Mouse (Mus musculus) heart, embryonic 12.5 days (tissue): ENCODE measurements around the gene Gpank1. TPM values are rescaled to one million over a fixed set of nuclear protein-coding genes. Genes with fewer than 3 reads are reported as not detected.
A peak's percentile ranks its signal among the peaks of the same experiment; 100 is the strongest.

Experiments
- ATAC-seq: fragments of 200-750 bp; cut with Nextera tagmentation; 2 replicates; pipeline ENCODE4 v1.8.0; 2017; ENCODE audit warnings: moderate TSS enrichment, moderate library complexity; ENCODE audit not compliant: insufficient number of reproducible peaks, low FRiP score
- H3K27ac ChIP-seq: fragments of 300-500 bp; sonication (generic); 2 replicates; pipeline ENCODE4 v1.5.1; 2016; ENCODE audit warnings: mild to moderate bottlenecking, moderate library complexity; ENCODE audit not compliant: poor library complexity, severe bottlenecking
- H3K27me3 ChIP-seq: fragments of 300-500 bp; sonication (generic); replicated peaks from 2 replicates; pipeline ENCODE4 v1.6.1; 2016; ENCODE audit warnings: mild to moderate bottlenecking, moderate library complexity
- H3K36me3 ChIP-seq: fragments of 300-500 bp; sonication (generic); 2 replicates; pipeline ENCODE4 v1.6.1; 2016; ENCODE audit warnings: mild to moderate bottlenecking, moderate library complexity
- H3K4me1 ChIP-seq: fragments of 300-500 bp; sonication (generic); replicated peaks from 2 replicates; pipeline ENCODE4 v1.6.1; 2016; ENCODE audit warnings: mild to moderate bottlenecking
- H3K4me2 ChIP-seq: fragments of 300-500 bp; sonication (generic); 2 replicates; pipeline ENCODE4 v1.6.1; 2016; ENCODE audit warnings: mild to moderate bottlenecking, moderate library complexity
- H3K4me3 ChIP-seq: fragments of 300-500 bp; sonication (generic); 2 replicates; pipeline ENCODE4 v1.5.1; 2016; ENCODE audit warnings: mild to moderate bottlenecking
- H3K9ac ChIP-seq: fragments of 300-500 bp; sonication (generic); 2 replicates; pipeline ENCODE4 v1.6.1; 2016; ENCODE audit warnings: mild to moderate bottlenecking, moderate library complexity
- H3K9me3 ChIP-seq: fragments of 300-500 bp; sonication (generic); replicated peaks from 2 replicates; pipeline ENCODE4 v1.6.1; 2016; ENCODE audit warnings: mild to moderate bottlenecking, moderate library complexity
- WGBS: fragments of 180-500 bp; shearing (Covaris S2); methylation state at CpG from one replicate; pipeline ENCODE4 v1.1.7; 2016; 5-methylcytosine and 5-hydroxymethylcytosine counted together
- polyA plus RNA-seq: library from polyadenylated mRNA; unstranded; fragments of >200 nt; fragmentation: Nextera tagmentation; extraction: Ambion mirVana; gene quantifications from 2 replicates; pipeline ENCODE4 v1.2.1, GENCODE M21; 2016

Gpank1 gene
- polyA plus RNA-seq, 1 experiment from 2014 or later: 11.1 TPM

GRCm38 (mm10) chr17:35153077-35153476 is 31.8 kb downstream of the Gpank1 start:
- Histone ChIP-seq H3K27me3 (no peaks in the 10 kb centered on the region), H3K9ac (no peak overlapping the region), H3K4me2 (no peak overlapping the region), H3K4me3 (no peak overlapping the region), H3K4me1 (no peaks in the 10 kb centered on the region), H3K36me3 (peaks cover 98% of the 10 kb centered on the region), H3K9me3 (no peaks in the 10 kb centered on the region), H3K27ac (no peak overlapping the region)
- 82% methylated on average over 9 of the region's 9 CpGs for WGBS
- no peak for ATAC-seq

GRCm38 (mm10) chr17:35153931-35154330 is 32.7 kb downstream of the Gpank1 start:
- Histone ChIP-seq H3K9ac (no peak overlapping the region), H3K4me3 (no peak overlapping the region), H3K36me3 (peaks cover 98% of the 10 kb centered on the region), H3K4me2 (no peak overlapping the region), H3K27ac (no peak overlapping the region), H3K27me3 (no peaks in the 10 kb centered on the region), H3K4me1 (no peaks in the 10 kb centered on the region), H3K9me3 (no peaks in the 10 kb centered on the region)
- 88% methylated on average over 4 of the region's 4 CpGs for WGBS
- ATAC-seq: no peak

- Histone ChIP-seq H3K36me3 (peaks cover 98% of the 10 kb centered on the region), H3K27ac (no peak overlapping the region; the same call in 1 of the 2 replicates), H3K4me3 (no peak overlapping the region), H3K9ac (no peak overlapping the region), H3K27me3 (no peaks in the 10 kb centered on the region), H3K4me1 (no peaks in the 10 kb centered on the region), H3K9me3 (no peaks in the 10 kb centered on the region), H3K4me2 (no peak overlapping the region)
- ATAC-seq: no peak
- WGBS: 85% methylated on average over 7 of the region's 7 CpGs
These were observed 33.4 kb downstream of the Gpank1 start for GRCm38 (mm10) chr17:35154616-35155015.

GRCm38 (mm10) chr17:35155451-35155850 is 34.2 kb downstream of the Gpank1 start:
- no peak overlapping the region for H3K27ac ChIP-seq
- no peak overlapping the region for H3K4me2 ChIP-seq
- 94% methylated on average over 12 of the region's 12 CpGs for WGBS
- H3K4me3 ChIP-seq: no peak overlapping the region
- no peaks in the 10 kb centered on the region for H3K9me3 ChIP-seq
- H3K27me3 ChIP-seq: no peaks in the 10 kb centered on the region
- no peak for ATAC-seq
- H3K9ac ChIP-seq: no peak overlapping the region
- H3K4me1 ChIP-seq: no peaks in the 10 kb centered on the region
- H3K36me3 ChIP-seq: peaks cover 98% of the 10 kb centered on the region

- no peaks in the 10 kb centered on the region for H3K27me3 ChIP-seq
- H3K27ac ChIP-seq: no peak overlapping the region
- H3K9ac ChIP-seq: no peak overlapping the region
- H3K4me2 ChIP-seq: no peak overlapping the region
- ATAC-seq: no peak
- H3K4me3 ChIP-seq: no peak overlapping the region
- peaks cover 100% of the 10 kb centered on the region for H3K36me3 ChIP-seq
- no peaks in the 10 kb centered on the region for H3K9me3 ChIP-seq
- WGBS: 90% methylated on average over 33 of the region's 33 CpGs
- peaks cover 6% of the 10 kb centered on the region for H3K4me1 ChIP-seq
These were observed 35.4 kb downstream of the Gpank1 start for GRCm38 (mm10) chr17:35156461-35157200.

GRCm38 (mm10) chr17:35157254-35157653 is 36.0 kb downstream of the Gpank1 start:
- H3K27me3 ChIP-seq: no peaks in the 10 kb centered on the region
- H3K4me3 ChIP-seq: no peak overlapping the region

GRCm38 (mm10) chr17:35157661-35158175 is 36.5 kb downstream of the Gpank1 start:
- Histone ChIP-seq H3K36me3 (peaks cover 99% of the 10 kb centered on the region), H3K4me3 (no peak overlapping the region), H3K9ac (no peak overlapping the region), H3K27ac (no peak overlapping the region), H3K9me3 (no peaks in the 10 kb centered on the region), H3K4me1 (peaks cover 16% of the 10 kb centered on the region), H3K27me3 (no peaks in the 10 kb centered on the region), H3K4me2 (no peak overlapping the region)
- 93% methylated on average over 8 of the region's 8 CpGs for WGBS
- ATAC-seq: no peak

More at GRCm38 (mm10) chr17:35157254-35157653, 36.0 kb downstream of the Gpank1 start:
- no peak for ATAC-seq
- Histone ChIP-seq H3K9ac (no peak overlapping the region), H3K4me1 (peaks cover 12% of the 10 kb centered on the region), H3K9me3 (no peaks in the 10 kb centered on the region), H3K4me2 (no peak overlapping the region), H3K27ac (no peak overlapping the region), H3K36me3 (peaks cover 100% of the 10 kb centered on the region)
- 87% methylated on average over 8 of the region's 8 CpGs for WGBS

GRCm38 (mm10) chr17:35158850-35159593 is 37.8 kb downstream of the Gpank1 start:
- Histone ChIP-seq H3K27ac (no peak overlapping the region), H3K4me1 (peaks cover 24% of the 10 kb centered on the region), H3K36me3 (peaks cover 86% of the 10 kb centered on the region), H3K4me3 (no peak overlapping the region), H3K9ac (no peak overlapping the region), H3K9me3 (no peaks in the 10 kb centered on the region), H3K27me3 (no peaks in the 10 kb centered on the region), H3K4me2 (no peak overlapping the region)
- ATAC-seq: no peak
- 91% methylated on average over 16 of the region's 16 CpGs for WGBS

- 87% methylated on average over 7 of the region's 7 CpGs for WGBS
- peaks cover 24% of the 10 kb centered on the region for H3K4me1 ChIP-seq
- peaks cover 80% of the 10 kb centered on the region for H3K36me3 ChIP-seq
- H3K27me3 ChIP-seq: no peaks in the 10 kb centered on the region
- H3K9me3 ChIP-seq: no peaks in the 10 kb centered on the region
- H3K4me3 ChIP-seq: no peak overlapping the region
- no peak overlapping the region for H3K4me2 ChIP-seq
- no peak overlapping the region for H3K27ac ChIP-seq
- ATAC-seq: no peak
- H3K9ac ChIP-seq: no peak overlapping the region
These were observed 38.4 kb downstream of the Gpank1 start for GRCm38 (mm10) chr17:35159638-35160037.

- peak overlapping the region; percentile 87; the same call in 1 of the 2 replicates for H3K4me2 ChIP-seq
- H3K9ac ChIP-seq: peak overlapping the region; percentile 100
- H3K27me3 ChIP-seq: no peaks in the 10 kb centered on the region
- ATAC-seq: no peak
- H3K4me3 ChIP-seq: peak overlapping the region; percentile 98; the same call in 1 of the 2 replicates
- no peak overlapping the region for H3K27ac ChIP-seq
- 78% methylated on average over 11 of the region's 11 CpGs for WGBS
- no peaks in the 10 kb centered on the region for H3K9me3 ChIP-seq
- H3K36me3 ChIP-seq: peaks cover 62% of the 10 kb centered on the region
- peaks cover 31% of the 10 kb centered on the region for H3K4me1 ChIP-seq
These were observed 40.2 kb downstream of the Gpank1 start for GRCm38 (mm10) chr17:35161421-35161820.

- no peak for ATAC-seq
- H3K9me3 ChIP-seq: no peaks in the 10 kb centered on the region
- no peaks in the 10 kb centered on the region for H3K27me3 ChIP-seq
- peak overlapping the region; percentile 87 for H3K4me2 ChIP-seq
- peak overlapping the region; percentile 100 for H3K9ac ChIP-seq
- 73% methylated on average over 14 of the region's 14 CpGs for WGBS
- H3K36me3 ChIP-seq: peaks cover 55% of the 10 kb centered on the region
- H3K4me3 ChIP-seq: peak overlapping the region; percentile 98
- peaks cover 34% of the 10 kb centered on the region for H3K4me1 ChIP-seq
- H3K27ac ChIP-seq: no peak overlapping the region
These were observed 40.9 kb downstream of the Gpank1 start for GRCm38 (mm10) chr17:35162121-35162520.
